Mouse (Mus musculus) intestine, postnatal 0 days (tissue): ENCODE data around the gene Rplp2. TPM values are rescaled to one million over a fixed set of nuclear protein-coding genes. Genes with fewer than 3 reads are reported as not detected.

Experiments used
- ATAC-seq: fragments of 200-750 bp; cut with Nextera tagmentation; 2 replicates; pipeline ENCODE4 v1.8.0; 2017; ENCODE audit warnings: mild to moderate bottlenecking, moderate TSS enrichment, moderate library complexity
- H3K27ac ChIP-seq: fragments of 300-500 bp; sonication (generic); 2 replicates; pipeline ENCODE4 v1.5.1; 2014; ENCODE audit warnings: mild to moderate bottlenecking, low read depth, low read length, moderate library complexity
- H3K27me3 ChIP-seq: fragments of 300-500 bp; sonication (generic); replicated peaks from 2 replicates; pipeline ENCODE4 v1.6.1; 2014; ENCODE audit warnings: low read length, mixed read lengths; ENCODE audit not compliant: control insufficient read depth, insufficient read depth
- H3K36me3 ChIP-seq: fragments of 300-500 bp; sonication (generic); 2 replicates; pipeline ENCODE4 v1.6.1; 2014; ENCODE audit warnings: mild to moderate bottlenecking, moderate library complexity; ENCODE audit not compliant: control insufficient read depth, insufficient read depth
- H3K4me1 ChIP-seq: fragments of 300-500 bp; sonication (generic); replicated peaks from 2 replicates; pipeline ENCODE4 v1.6.1; 2014; ENCODE audit warnings: antibody characterized with exemption, low read length, mixed read lengths; ENCODE audit not compliant: control insufficient read depth, insufficient read depth
- H3K4me2 ChIP-seq: fragments of 300-500 bp; sonication (generic); replicated peaks from 2 replicates; pipeline ENCODE4 v1.6.1; 2014; ENCODE audit warnings: low read depth, mild to moderate bottlenecking, moderate library complexity
- H3K4me3 ChIP-seq: fragments of 300-500 bp; sonication (generic); 2 replicates; pipeline ENCODE4 v1.5.1; 2014; ENCODE audit warnings: low read depth, low read length
- H3K9ac ChIP-seq: fragments of 300-500 bp; sonication (generic); 2 replicates; pipeline ENCODE4 v1.6.1; 2014; ENCODE audit warnings: mild to moderate bottlenecking, low read depth, low read length
- H3K9me3 ChIP-seq: fragments of 300-500 bp; sonication (generic); 2 replicates; pipeline ENCODE4 v1.6.1; 2016; ENCODE audit warnings: mixed run types; ENCODE audit not compliant: control insufficient read depth
- CTCF ChIP-seq: sonication (generic); IDR thresholded peaks from 2 replicates; pipeline ENCODE4 v1.5.1; 2016; ENCODE audit warnings: low read depth, mild to moderate bottlenecking, control low read depth, antibody characterized with exemption, moderate library complexity
- WGBS: fragments of 180-500 bp; shearing (Covaris S2); extraction: QIAGEN DNeasy Blood & Tissue Kit; methylation state at CpG from one replicate; pipeline ENCODE4 v1.1.7; 2014; 5-methylcytosine and 5-hydroxymethylcytosine counted together
- polyA plus RNA-seq: library from polyadenylated mRNA; unstranded; fragments of >200 nt; fragmentation: Nextera tagmentation; extraction: Ambion mirVana; gene quantifications from 2 replicates; pipeline ENCODE4 v1.2.1, GENCODE M21; 2015

Rplp2 gene
- polyA plus RNA-seq, 1 experiment from 2014 or later = 968 TPM

DNA sequence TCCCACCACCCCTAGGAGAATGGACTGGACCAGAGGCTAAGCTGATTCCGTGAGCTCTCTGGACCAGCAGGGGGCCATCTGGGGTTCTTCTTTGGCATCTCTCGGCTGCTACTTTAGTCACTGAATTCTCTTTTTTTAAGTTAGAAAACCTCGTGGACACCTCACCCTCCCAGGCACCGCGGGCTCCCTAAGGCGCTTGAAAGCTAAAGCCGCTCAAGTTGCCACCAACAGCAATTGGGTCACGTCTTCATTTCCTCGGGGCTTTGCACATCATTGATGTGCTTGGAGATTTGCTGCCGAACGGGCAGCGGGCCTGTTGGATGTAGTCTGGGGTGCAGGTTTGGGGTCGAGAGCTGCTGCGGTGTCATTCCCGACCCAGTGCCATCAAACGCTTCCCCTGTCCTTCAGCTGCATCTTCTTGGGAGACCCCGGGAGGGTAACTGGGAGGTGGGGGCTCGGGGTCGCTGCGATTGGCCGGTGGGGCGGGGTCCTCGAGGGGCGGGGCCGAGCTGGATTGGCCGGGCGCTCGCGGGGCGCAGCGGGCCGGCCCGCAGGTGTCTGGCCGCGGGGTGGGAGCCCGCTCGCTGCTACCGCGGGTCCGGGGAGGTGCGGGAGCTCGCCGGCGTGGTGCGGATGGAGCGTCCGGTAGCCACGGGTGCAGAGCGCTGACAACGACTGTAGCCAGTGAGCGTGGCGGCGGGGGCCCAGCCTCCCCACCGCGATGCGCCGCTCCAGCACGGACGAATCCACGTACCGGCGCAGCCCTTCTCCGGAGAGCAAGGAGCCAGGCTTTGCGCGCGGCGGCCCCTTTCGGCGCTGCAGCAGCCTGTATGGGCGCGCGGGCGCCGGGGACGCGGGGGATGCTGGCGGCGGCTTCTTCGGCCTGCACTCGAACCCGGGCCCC is 34.6 kb downstream of the Rplp2 start:
- Histone ChIP-seq H3K4me3 (peak overlapping the region; percentile 48), H3K4me2 (peak overlapping the region; percentile 89), H3K27me3 (peaks cover 18% of the 10 kb centered on the region; the same call in 1 of the 2 replicates), H3K27ac (no peak overlapping the region), H3K4me1 (no peaks in the 10 kb centered on the region; the same call in 1 of the 2 replicates), H3K9me3 (no peaks in the 10 kb centered on the region), H3K36me3 (no peaks in the 10 kb centered on the region), H3K9ac (peak overlapping the region; percentile 31; the same call in 1 of the 2 replicates)
- no peak for ATAC-seq
- WGBS = 1% methylated on average over 72 of the region's 81 CpGs
- peak; percentile 64 for TF ChIP-seq CTCF

DNA sequence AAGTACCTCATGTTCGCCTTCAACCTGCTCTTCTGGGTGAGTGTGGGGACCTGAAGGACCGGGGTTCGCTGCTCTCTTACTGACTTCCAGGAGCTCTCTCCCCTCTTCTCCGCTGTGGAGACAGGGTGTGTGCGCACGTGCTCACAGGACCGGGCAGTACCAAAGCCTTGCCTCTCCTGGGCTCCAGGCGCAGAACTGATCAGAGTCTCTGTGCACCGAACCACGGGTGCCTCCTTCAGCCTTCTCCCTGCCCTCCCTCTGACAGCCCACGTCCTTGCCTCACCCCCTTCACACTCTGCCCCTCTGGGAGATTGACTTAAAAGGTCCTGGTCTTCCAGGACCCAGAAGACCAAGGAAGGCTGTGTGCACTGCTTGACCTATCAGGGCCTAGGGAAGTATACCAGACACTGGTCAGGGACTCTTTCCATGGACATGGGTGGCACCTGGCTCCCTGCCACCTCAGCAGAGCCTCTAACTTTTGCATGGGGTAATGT is 35.4 kb downstream of the Rplp2 start:
- Histone ChIP-seq H3K36me3 (peaks cover 3% of the 10 kb centered on the region; the same call in 1 of the 2 replicates), H3K27ac (no peak overlapping the region), H3K27me3 (peaks cover 18% of the 10 kb centered on the region; the same call in 1 of the 2 replicates), H3K9me3 (no peaks in the 10 kb centered on the region), H3K4me1 (no peaks in the 10 kb centered on the region; the same call in 1 of the 2 replicates), H3K4me3 (peak overlapping the region; percentile 48), H3K4me2 (peak overlapping the region; percentile 89), H3K9ac (no peak overlapping the region)
- no peak for TF ChIP-seq CTCF
- ATAC-seq = no peak
- 13% methylated on average over 11 of the region's 11 CpGs for WGBS

DNA sequence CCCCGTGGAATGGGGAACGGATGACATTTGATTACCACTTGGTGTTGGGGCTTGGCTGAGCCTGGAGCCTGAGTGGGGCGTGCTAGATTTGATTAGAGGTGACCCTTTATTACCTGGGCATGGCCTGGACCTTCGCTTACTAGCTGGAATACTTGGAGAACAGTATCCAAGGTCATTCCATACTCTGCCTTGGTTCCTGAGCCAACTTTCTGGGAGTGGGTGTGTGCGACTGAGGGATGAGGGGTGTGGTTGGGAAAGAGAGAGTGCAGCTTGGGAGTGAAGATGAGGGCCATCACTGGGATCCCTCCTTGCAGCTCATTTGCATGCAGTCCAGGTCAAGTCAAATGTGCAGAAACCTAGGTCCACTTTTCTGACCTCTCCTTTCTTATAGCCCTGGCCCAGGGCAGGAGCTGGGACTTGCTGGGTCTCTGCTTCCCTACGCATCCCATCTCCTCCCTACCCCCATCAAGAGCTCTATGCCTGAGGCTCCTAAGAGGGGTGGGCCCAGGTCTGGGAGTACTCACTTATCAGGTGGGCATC is 36.0 kb downstream of the Rplp2 start:
- H3K27me3 ChIP-seq = peaks cover 18% of the 10 kb centered on the region; the same call in 1 of the 2 replicates
- WGBS = 75% methylated on average over 6 of the region's 6 CpGs
- TF ChIP-seq CTCF = no peak
- H3K4me3 ChIP-seq = no peak overlapping the region
- no peak overlapping the region for H3K9ac ChIP-seq
- H3K9me3 ChIP-seq = no peaks in the 10 kb centered on the region
- no peak for ATAC-seq
- no peak overlapping the region for H3K27ac ChIP-seq
- no peak overlapping the region for H3K4me2 ChIP-seq
- H3K36me3 ChIP-seq = peaks cover 3% of the 10 kb centered on the region; the same call in 1 of the 2 replicates
- no peaks in the 10 kb centered on the region; the same call in 1 of the 2 replicates for H3K4me1 ChIP-seq

DNA sequence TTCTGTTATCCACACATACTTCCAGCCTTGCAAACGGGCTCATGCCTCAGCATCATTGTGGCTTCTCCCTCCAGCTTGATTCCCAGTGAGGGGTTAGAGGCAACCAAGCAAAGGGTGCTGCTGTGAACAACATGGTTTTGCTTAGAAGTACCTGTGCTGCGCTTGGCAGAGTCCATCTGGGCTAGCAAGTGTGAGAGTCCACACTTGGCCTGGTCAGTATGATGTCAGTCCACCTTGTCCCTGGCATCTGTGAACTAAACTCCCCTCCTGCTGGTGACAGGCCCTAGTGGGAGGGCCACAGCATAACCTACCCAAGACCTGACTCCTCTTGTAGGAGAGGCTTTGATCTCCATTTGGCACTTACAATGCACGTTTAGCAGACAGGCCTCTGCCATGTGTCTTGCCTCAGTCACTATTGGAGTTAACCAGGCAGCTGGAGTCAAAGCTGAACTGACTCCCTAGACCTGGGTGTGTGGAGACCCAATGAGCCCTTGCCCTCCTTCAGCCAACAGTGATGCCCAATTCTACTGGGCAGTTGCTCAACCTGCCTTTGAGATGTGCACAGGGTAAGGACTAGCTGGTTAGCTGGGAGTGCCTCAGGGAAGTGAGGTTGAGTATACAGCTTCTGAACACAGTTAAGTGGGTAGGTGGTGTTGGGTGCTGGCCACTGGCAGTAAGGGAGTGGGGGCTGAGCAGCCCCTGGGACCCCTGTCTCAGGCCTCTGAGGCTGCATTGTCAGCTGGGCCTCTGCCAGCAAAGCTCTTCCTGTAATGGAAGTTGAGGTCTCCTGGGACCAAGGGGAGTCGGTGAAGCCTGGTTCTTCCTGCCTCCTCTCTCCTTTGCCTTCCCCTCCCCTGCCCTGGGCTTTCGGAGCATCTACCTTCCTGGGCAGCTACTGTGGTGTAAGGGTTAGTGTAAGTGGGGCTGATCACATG is 37.3 kb downstream of the Rplp2 start:
- H3K36me3 ChIP-seq = peaks cover 3% of the 10 kb centered on the region; the same call in 1 of the 2 replicates
- TF ChIP-seq CTCF = no peak
- no peak overlapping the region for H3K4me2 ChIP-seq
- H3K4me1 ChIP-seq = no peaks in the 10 kb centered on the region; the same call in 1 of the 2 replicates
- H3K27ac ChIP-seq = no peak overlapping the region
- ATAC-seq = no peak
- no peak overlapping the region for H3K9ac ChIP-seq
- H3K4me3 ChIP-seq = no peak overlapping the region
- 85% methylated on average over 5 of the region's 5 CpGs for WGBS
- no peaks in the 10 kb centered on the region for H3K9me3 ChIP-seq
- H3K27me3 ChIP-seq = peaks cover 18% of the 10 kb centered on the region; the same call in 1 of the 2 replicates

DNA sequence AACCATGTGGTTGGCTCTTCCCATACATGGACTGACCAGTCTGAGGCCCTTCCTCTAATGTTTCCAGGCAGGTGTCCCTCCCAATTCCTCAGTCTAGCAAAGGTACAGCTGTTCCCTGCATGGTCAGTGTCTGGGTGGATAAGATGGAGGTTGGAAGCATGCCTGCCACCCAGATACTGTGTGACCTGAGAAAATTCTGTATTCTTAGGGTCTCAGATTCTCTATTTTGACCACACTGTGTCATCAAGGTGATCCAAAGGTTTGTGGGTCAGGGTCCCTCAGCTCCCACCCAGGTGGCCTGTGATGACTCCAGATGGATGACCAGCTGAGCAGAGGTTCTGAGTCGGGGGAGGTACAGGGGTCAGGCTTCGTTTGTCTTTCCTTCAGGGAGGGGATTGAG is 38.0 kb downstream of the Rplp2 start:
- WGBS = 69% methylated on average over 2 of the region's 2 CpGs
- Histone ChIP-seq H3K4me2 (no peak overlapping the region), H3K9me3 (no peaks in the 10 kb centered on the region)

More for the DNA sequence above, 38.0 kb downstream of the Rplp2 start:
- TF ChIP-seq CTCF = no peak
- no peak overlapping the region for H3K27ac ChIP-seq
- peaks cover 3% of the 10 kb centered on the region; the same call in 1 of the 2 replicates for H3K36me3 ChIP-seq
- no peaks in the 10 kb centered on the region; the same call in 1 of the 2 replicates for H3K4me1 ChIP-seq
- H3K27me3 ChIP-seq = peaks cover 18% of the 10 kb centered on the region; the same call in 1 of the 2 replicates
- no peak for ATAC-seq
- H3K4me3 ChIP-seq = no peak overlapping the region
- H3K9ac ChIP-seq = no peak overlapping the region
